Mouse (Mus musculus) hindbrain, embryonic 14.5 days (tissue): ENCODE data around the gene Dpp9. TPM values are rescaled to one million over a fixed set of nuclear protein-coding genes. Genes with fewer than 3 reads are reported as not detected.

Experiments used
- ATAC-seq: fragments of 200-750 bp; cut with Nextera tagmentation; 2 replicates; pipeline ENCODE4 v1.8.0; 2017; ENCODE audit warnings: moderate number of reproducible peaks, mild to moderate bottlenecking, moderate TSS enrichment, moderate library complexity; ENCODE audit not compliant: low FRiP score
- DNase-seq: peaks from one replicate; pipeline ENCODE4 v3.0.0-alpha.2; 2015; ENCODE audit warnings: low spot score
- H3K27ac ChIP-seq: fragments of 300-500 bp; sonication (generic); 2 replicates; pipeline ENCODE4 v1.5.1; 2014; ENCODE audit warnings: mild to moderate bottlenecking, moderate library complexity
- H3K27me3 ChIP-seq: fragments of 300-500 bp; sonication (generic); 2 replicates; pipeline ENCODE4 v1.6.1; 2014; ENCODE audit warnings: mild to moderate bottlenecking, low read length, mixed read lengths; ENCODE audit not compliant: control insufficient read depth, insufficient read depth
- H3K36me3 ChIP-seq: fragments of 300-500 bp; sonication (generic); replicated peaks from 2 replicates; pipeline ENCODE4 v1.6.1; 2014; ENCODE audit not compliant: control insufficient read depth, insufficient read depth
- H3K4me1 ChIP-seq: fragments of 300-500 bp; sonication (generic); replicated peaks from 2 replicates; pipeline ENCODE4 v1.6.1; 2014; ENCODE audit warnings: antibody characterized with exemption, low read length, mixed read lengths; ENCODE audit not compliant: control insufficient read depth, insufficient read depth
- H3K4me2 ChIP-seq: fragments of 300-500 bp; sonication (generic); replicated peaks from 2 replicates; pipeline ENCODE4 v1.6.1; 2014; ENCODE audit warnings: mild to moderate bottlenecking, moderate library complexity
- H3K4me3 ChIP-seq: fragments of 300-500 bp; sonication (generic); replicated peaks from 2 replicates; pipeline ENCODE4 v1.5.1; 2014; ENCODE audit warnings: mild to moderate bottlenecking, low read length
- H3K9ac ChIP-seq: fragments of 300-500 bp; sonication (generic); 2 replicates; pipeline ENCODE4 v1.6.1; 2014
- H3K9me3 ChIP-seq: fragments of 300-500 bp; sonication (generic); 2 replicates; pipeline ENCODE4 v1.6.1; 2016; ENCODE audit warnings: low read length; ENCODE audit not compliant: control insufficient read depth
- WGBS: fragments of 180-500 bp; shearing (Covaris S2); extraction: QIAGEN DNeasy Blood & Tissue Kit; methylation state at CpG from one replicate; pipeline ENCODE4 v1.1.7; 2014; 5-methylcytosine and 5-hydroxymethylcytosine counted together
- polyA plus RNA-seq: library from polyadenylated mRNA; unstranded; fragments of >200 nt; fragmentation: Nextera tagmentation; extraction: Ambion mirVana; gene quantifications from 2 replicates; pipeline ENCODE4 v1.2.1, GENCODE M21; 2014

The Dpp9 gene
- polyA plus RNA-seq, 1 experiment from 2014 or later, result 23.4 TPM

DNA sequence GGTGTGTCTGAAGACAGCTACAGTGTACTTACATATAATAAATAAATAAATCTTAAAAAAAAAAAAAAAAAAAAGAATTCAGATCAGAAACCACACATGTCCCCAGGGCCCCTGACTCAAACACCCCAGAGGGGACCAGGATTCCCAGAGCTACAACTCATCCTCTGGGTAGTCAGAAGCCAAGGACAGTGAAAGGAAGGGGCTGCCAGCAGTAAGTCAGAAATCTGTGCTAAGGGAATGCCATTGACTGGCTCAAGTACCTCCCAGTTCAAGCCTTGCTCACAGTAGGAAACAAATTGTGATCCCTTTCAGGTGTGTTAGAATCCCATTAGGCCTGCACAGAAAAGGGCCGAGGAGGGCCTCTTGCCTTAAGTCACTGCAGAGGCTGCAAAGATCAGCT, 4.5 kb downstream of the Dpp9 start:
- peaks cover 18% of the 10 kb centered on the region for H3K4me1 ChIP-seq
- DNase-seq (no peak), ATAC-seq (no peak)
- H3K36me3 ChIP-seq, result peaks cover 28% of the 10 kb centered on the region
- no peaks in the 10 kb centered on the region for H3K9me3 ChIP-seq
- WGBS, result 87% methylated on average over 1 of the region's 1 CpGs
- no peak overlapping the region for H3K9ac ChIP-seq
- H3K4me3 ChIP-seq, result no peak overlapping the region
- H3K27ac ChIP-seq, result no peak overlapping the region
- H3K4me2 ChIP-seq, result no peak overlapping the region
- no peaks in the 10 kb centered on the region for H3K27me3 ChIP-seq

DNA sequence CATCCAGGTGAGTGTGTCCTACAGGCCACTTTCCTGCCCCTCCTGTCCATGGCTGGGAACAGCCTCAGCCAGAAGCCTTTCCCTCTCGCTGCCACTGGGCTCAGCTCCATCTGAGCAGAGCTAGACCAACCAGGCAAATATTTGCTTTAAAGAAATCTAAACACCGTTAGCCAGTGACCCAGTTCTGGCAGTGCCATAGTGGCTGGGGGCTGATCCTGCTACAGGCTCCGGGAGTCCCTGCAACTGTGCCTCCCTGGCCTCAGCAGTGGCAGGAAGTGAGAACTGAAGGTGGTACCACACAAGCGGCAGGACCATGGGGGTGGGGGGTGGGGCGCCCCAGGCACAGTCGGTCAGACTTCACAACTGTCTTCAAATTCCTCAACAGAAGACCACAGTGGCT, 6.0 kb downstream of the Dpp9 start:
- Histone ChIP-seq H3K4me3 (no peak overlapping the region), H3K36me3 (peaks cover 43% of the 10 kb centered on the region), H3K27me3 (no peaks in the 10 kb centered on the region), H3K4me1 (peaks cover 14% of the 10 kb centered on the region), H3K4me2 (no peak overlapping the region), H3K27ac (no peak overlapping the region), H3K9ac (no peak overlapping the region), H3K9me3 (no peaks in the 10 kb centered on the region)
- no peak for ATAC-seq
- no peak for DNase-seq
- 86% methylated on average over 6 of the region's 6 CpGs for WGBS

DNA sequence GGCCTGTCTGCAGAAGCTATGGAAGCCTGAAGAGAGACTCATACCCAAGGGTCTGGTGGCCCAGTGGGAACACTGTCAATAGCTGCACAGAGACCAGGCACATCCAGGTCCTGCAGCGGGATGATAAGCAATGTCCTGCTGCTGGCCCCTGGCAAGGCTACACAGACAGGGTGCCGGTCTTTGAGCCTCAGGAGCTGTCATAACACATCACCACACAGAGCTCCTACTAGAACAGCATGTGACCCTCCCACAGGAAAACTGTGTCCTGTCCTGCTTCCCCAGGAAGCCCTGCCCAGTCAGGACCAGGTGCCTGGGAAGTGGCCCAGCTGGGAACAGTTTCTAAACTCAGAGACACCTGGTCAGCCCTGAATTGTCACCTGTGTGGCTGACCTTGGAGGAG, 7.6 kb downstream of the Dpp9 start:
- DNase-seq (no peak), ATAC-seq (no peak)
- no peak overlapping the region for H3K27ac ChIP-seq
- no peak overlapping the region for H3K9ac ChIP-seq
- H3K27me3 ChIP-seq, result no peaks in the 10 kb centered on the region
- H3K36me3 ChIP-seq, result peaks cover 59% of the 10 kb centered on the region
- H3K4me2 ChIP-seq, result no peak overlapping the region
- 97% methylated on average over 2 of the region's 2 CpGs for WGBS
- no peaks in the 10 kb centered on the region for H3K9me3 ChIP-seq
- no peak overlapping the region for H3K4me3 ChIP-seq
- H3K4me1 ChIP-seq, result no peaks in the 10 kb centered on the region

DNA sequence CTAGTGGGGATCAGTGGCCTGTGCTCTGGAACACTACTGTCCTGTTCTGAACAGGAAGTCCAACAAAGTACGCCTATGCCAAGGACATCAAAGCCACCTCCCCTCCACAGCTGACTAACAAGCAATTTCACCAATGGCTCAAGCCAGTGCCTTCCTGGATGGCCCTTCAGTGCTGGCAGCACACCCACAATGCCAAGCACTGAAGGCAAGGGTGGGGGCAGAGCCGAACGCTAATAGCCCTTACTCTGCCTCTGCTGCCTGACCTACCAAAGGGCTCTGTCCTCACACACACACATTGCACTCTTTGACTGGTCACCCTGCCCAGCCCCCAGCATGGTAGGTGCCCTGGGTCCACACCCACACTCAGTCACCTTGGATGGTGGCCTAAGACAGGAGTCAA, 9.9 kb downstream of the Dpp9 start:
- H3K4me2 ChIP-seq, result no peak overlapping the region
- DNase-seq (no peak), ATAC-seq (no peak)
- H3K4me1 ChIP-seq, result no peaks in the 10 kb centered on the region
- no peak overlapping the region for H3K27ac ChIP-seq
- H3K27me3 ChIP-seq, result no peaks in the 10 kb centered on the region
- H3K9ac ChIP-seq, result no peak overlapping the region
- H3K9me3 ChIP-seq, result no peaks in the 10 kb centered on the region
- no peak overlapping the region for H3K4me3 ChIP-seq
- H3K36me3 ChIP-seq, result peaks cover 81% of the 10 kb centered on the region
- WGBS, result 88% methylated on average over 3 of the region's 3 CpGs

DNA sequence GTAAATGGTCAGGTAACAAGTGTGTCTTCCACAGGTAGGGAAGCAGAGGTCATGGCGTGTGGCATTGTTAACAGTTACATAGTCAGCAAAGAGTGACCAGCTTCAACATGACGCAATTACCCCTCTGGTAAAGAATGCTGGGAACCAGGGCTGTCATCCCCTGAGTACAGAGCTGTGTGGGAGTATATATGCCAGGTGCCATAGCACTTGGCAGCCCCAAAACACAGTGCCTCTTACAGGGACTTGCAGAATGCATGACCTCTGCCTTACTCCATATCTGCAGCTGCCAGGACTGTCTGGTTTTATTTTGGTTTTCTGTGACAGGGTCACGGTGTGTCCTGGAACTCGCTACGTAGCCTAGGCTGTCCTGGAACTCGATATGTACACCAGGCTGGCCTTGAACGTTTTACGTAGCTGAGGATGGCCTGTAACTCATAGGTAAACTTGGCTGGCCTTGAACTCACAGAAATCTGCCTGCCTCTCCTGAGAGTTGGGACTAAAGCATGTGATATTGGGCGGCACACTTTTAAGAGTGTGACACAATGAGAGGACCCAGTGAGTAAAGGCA, 10.7 kb downstream of the Dpp9 start:
- 92% methylated on average over 9 of the region's 9 CpGs for WGBS
- no peak for DNase-seq

DNA sequence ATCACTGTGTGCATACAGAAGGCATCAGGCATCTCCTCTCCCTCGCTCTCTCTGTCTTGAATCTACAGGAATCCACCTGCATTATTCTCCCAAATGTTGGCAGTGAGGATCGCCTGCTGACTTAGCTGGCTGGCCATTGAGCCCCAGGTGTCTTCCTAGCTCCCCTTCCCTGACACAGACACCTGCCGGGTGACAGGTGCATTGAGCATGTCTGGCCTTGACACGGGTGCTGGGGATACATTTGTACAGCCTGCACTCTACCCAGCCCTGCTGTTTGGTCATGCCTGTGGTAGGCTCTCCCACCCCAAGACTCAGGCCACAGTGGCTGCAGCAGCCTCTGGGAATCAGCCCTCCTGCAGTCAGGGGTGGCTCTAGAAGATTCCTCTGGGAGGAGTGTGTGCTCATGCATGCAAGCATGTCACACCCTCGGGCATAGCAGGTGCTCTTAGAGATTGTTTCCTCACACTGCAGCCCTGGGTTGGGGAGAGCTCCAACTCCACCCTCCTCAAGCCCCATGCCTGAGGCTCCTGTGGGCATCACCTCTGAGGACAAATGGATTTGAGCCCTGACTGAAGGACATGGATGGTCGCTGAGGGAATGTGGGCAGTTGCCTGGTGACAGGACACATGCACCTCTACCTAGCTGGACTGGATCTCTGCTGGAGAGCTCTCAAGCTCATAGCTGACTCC, 11.6 kb downstream of the Dpp9 start:
- Histone ChIP-seq H3K4me2 (no peak overlapping the region), H3K4me3 (no peak overlapping the region)
- no peak for DNase-seq

More for the DNA sequence above, 10.7 kb downstream of the Dpp9 start:
- Histone ChIP-seq H3K4me2 (no peak overlapping the region), H3K9ac (no peak overlapping the region), H3K4me1 (no peaks in the 10 kb centered on the region), H3K4me3 (no peak overlapping the region), H3K27ac (no peak overlapping the region), H3K9me3 (no peaks in the 10 kb centered on the region), H3K36me3 (peaks cover 89% of the 10 kb centered on the region), H3K27me3 (no peaks in the 10 kb centered on the region)
- ATAC-seq, result no peak

DNA sequence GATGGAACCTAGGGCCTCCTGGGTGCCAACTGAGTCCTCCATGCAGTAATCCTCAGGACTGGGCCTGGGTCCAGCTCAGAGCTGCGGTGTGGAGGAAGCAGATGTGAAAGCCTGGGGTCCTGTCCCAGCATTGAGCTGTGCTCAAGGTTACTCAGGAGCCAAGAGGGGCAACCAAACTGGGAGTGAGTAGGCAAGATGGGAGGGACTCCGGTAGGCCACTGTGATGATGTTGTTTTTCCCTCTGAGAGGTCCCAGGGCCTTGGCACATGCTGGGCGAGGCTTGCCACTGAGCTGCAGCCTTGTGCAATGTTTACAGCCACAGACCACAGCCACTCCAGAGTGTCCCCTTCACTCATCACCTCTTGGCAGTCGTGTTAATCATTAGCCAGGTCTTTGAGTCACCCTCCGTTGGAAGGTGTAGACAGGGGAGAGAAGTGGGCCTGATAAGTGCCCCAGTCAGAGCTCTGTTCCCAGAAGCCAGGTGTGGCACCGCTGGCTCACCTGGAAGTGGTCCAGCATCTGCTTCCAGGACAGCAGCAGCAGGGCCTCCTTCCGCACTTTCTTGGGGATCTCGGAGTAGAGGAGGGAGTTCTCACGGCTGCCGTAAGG, 12.3 kb downstream of the Dpp9 start:
- no peak overlapping the region for H3K9ac ChIP-seq
- H3K9me3 ChIP-seq, result no peaks in the 10 kb centered on the region
- no peak overlapping the region for H3K4me3 ChIP-seq
- H3K27me3 ChIP-seq, result no peaks in the 10 kb centered on the region
- no peak overlapping the region for H3K4me2 ChIP-seq
- peaks cover 98% of the 10 kb centered on the region for H3K36me3 ChIP-seq
- no peaks in the 10 kb centered on the region for H3K4me1 ChIP-seq
- DNase-seq (no peak), ATAC-seq (no peak)
- H3K27ac ChIP-seq, result no peak overlapping the region
- 91% methylated on average over 10 of the region's 10 CpGs for WGBS

More for the DNA sequence above, 11.6 kb downstream of the Dpp9 start:
- no peak for ATAC-seq
- Histone ChIP-seq H3K36me3 (peaks cover 98% of the 10 kb centered on the region), H3K4me1 (no peaks in the 10 kb centered on the region), H3K27ac (no peak overlapping the region), H3K27me3 (no peaks in the 10 kb centered on the region), H3K9ac (no peak overlapping the region), H3K9me3 (no peaks in the 10 kb centered on the region)
- WGBS, result 91% methylated on average over 6 of the region's 6 CpGs

DNA sequence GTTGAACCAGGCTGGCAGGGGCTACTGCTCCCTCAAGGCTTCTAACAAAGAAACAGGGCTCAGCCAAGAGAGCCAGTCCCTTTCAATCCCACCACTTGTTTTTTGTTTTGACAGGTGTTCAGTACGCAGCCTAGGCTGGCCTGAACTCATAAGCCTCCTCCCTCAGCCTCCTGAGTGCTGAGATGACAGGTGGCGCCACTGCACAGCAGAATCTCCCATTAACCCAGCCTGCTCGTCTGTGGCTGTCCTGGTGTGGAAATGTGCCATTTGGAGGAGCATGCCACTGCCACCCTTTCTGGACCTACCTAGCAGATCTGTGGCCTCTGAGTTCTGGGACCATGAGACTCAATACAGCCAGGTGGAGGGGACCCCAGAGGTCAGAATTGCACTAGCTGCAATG, 15.0 kb downstream of the Dpp9 start:
- H3K36me3 ChIP-seq, result peaks cover 90% of the 10 kb centered on the region
- no peaks in the 10 kb centered on the region for H3K9me3 ChIP-seq
- no peak overlapping the region for H3K9ac ChIP-seq
- ATAC-seq, result no peak
- H3K4me2 ChIP-seq, result no peak overlapping the region
- 66% methylated on average over 3 of the region's 3 CpGs for WGBS
- no peaks in the 10 kb centered on the region for H3K27me3 ChIP-seq
- DNase-seq, result no peak
- no peak overlapping the region for H3K4me3 ChIP-seq
- H3K27ac ChIP-seq, result no peak overlapping the region
- H3K4me1 ChIP-seq, result no peaks in the 10 kb centered on the region

DNA sequence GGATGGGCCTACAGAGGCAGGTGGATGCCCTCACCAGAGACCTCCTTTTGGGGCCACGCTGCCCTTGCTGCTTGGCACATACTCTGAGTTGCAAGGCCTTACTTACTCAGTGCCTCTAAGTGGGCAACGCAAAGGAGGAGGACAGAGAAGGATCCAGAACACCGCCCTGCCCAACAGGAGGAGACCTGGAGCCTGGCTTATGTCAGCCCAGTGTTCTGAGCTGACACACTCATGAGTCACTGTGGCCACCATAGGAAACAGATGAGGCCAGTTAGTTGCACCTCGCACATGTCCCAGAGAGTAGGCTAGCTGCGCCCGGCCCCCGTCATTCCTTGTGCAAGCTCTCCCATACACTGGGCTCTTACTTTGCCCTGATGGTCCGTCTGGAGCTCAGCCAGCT, 16.2 kb downstream of the Dpp9 start:
- no peak for DNase-seq
- Histone ChIP-seq H3K9ac (no peak overlapping the region), H3K27me3 (no peaks in the 10 kb centered on the region)

More for the DNA sequence above, 16.2 kb downstream of the Dpp9 start:
- H3K36me3 ChIP-seq, result peaks cover 90% of the 10 kb centered on the region
- H3K4me2 ChIP-seq, result no peak overlapping the region
- no peak for ATAC-seq
- WGBS, result 94% methylated on average over 8 of the region's 8 CpGs
- no peak overlapping the region for H3K27ac ChIP-seq
- H3K4me1 ChIP-seq, result no peaks in the 10 kb centered on the region
- H3K4me3 ChIP-seq, result no peak overlapping the region
- no peaks in the 10 kb centered on the region for H3K9me3 ChIP-seq
